Mouse (Mus musculus) bone marrow, adult 2 months (tissue): Measurements from ENCODE around the gene Gpr137. TPM values are rescaled to one million over a fixed set of nuclear protein-coding genes. Genes with fewer than 3 reads are reported as not detected.

Source experiments
- H3K27ac ChIP-seq: fragments of 200-500 bp; 2 replicates; pipeline ENCODE4 v1.5.1; 2012; ENCODE audit warnings: low read depth, mild to moderate bottlenecking, control low read depth, inconsistent platforms, low read length; ENCODE audit not compliant: control insufficient read depth, poor library complexity, insufficient read depth
- H3K4me1 ChIP-seq: fragments of 200-500 bp; 2 replicates; pipeline ENCODE4 v1.6.1; 2011; ENCODE audit warnings: low read length; ENCODE audit not compliant: control insufficient read depth, insufficient read depth
- H3K4me3 ChIP-seq: fragments of 200-500 bp; replicated peaks from 2 replicates; pipeline ENCODE3; 2011; ENCODE audit warnings: mild to moderate bottlenecking, low read depth, low read length, control low read depth; ENCODE audit not compliant: control insufficient read depth
- CTCF ChIP-seq: fragments of 200-500 bp; IDR thresholded peaks from 2 replicates; pipeline ENCODE4 v1.5.1; 2011; ENCODE audit warnings: low read length, control low read depth; ENCODE audit not compliant: control insufficient read depth, insufficient read depth
- POLR2A ChIP-seq: fragments of 200-500 bp; IDR thresholded peaks from 2 replicates; pipeline ENCODE4 v1.6.1; 2011; ENCODE audit warnings: low read depth, mild to moderate bottlenecking, control low read depth, low read length, borderline replicate concordance; ENCODE audit not compliant: control insufficient read depth
- WGBS: fragments of 180-500 bp; shearing (Covaris S2); methylation state at CpG from one replicate; pipeline ENCODE4 v1.1.7; 2018; 5-methylcytosine and 5-hydroxymethylcytosine counted together
- polyA plus RNA-seq: library from polyadenylated mRNA; stranded (reverse); fragments of >200 nt; gene quantifications from 2 replicates; pipeline ENCODE4 v1.2.4, GENCODE M21; 2011; ENCODE audit warnings: low replicate concordance; ENCODE audit not compliant: missing spikeins, insufficient read depth, insufficient read length

The Gpr137 gene
- polyA plus RNA-seq, 1 experiment, result 31.9 TPM

DNA sequence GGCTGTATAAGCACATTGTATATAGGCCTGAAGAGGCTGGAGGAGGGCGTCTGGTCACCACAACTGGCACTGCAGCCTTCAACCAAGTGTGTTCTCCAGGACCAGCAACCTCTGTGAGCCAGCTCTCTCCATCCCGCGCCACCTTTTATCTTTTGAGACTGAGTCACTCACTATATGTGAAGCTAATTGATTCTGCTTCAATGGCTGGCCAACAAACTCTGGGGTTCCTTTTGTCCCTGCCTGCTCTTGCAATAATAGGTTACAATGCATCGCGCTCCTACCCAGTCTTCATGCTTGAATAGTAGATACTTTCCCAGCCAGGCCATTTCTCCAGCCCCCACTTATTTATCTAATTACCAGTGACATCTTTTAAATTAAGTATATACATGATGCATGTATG is 41.3 kb upstream of the Gpr137 start:
- Histone ChIP-seq H3K27ac (no peak overlapping the region), H3K4me3 (no peak overlapping the region), H3K4me1 (peaks cover 3% of the 10 kb centered on the region)
- 95% methylated on average over 5 of the region's 5 CpGs for WGBS
- TF ChIP-seq POLR2A, result no peak

- H3K27ac ChIP-seq, result no peak overlapping the region
- 84% methylated on average over 4 of the region's 4 CpGs for WGBS
- no peak overlapping the region for H3K4me3 ChIP-seq
- no peak for TF ChIP-seq POLR2A
- no peak for TF ChIP-seq CTCF
- H3K4me1 ChIP-seq, result peaks cover 3% of the 10 kb centered on the region
These were observed 39.2 kb upstream of the Gpr137 start for GRCm38 (mm10) chr19:6981465-6981864.

GRCm38 (mm10) chr19:6980381-6981093 is 38.3 kb upstream of the Gpr137 start, which contains the start of gene Fkbp2:
Gene Fkbp2, minus strand, starts transcription at chr19:6980501.
- under 1% methylated on average over 38 of the region's 38 CpGs for WGBS
- peaks cover 3% of the 10 kb centered on the region; the same call in 1 of the 2 replicates for H3K4me1 ChIP-seq

GRCm38 (mm10) chr19:6979486-6980380 is 37.5 kb upstream of the Gpr137 start:
- peaks cover 3% of the 10 kb centered on the region; the same call in 1 of the 2 replicates for H3K4me1 ChIP-seq
- TF ChIP-seq POLR2A (peak; percentile 31; the same call in 1 of the 2 replicates), CTCF (peak; percentile 58)
- WGBS, result 2% methylated on average over 59 of the region's 59 CpGs

More at GRCm38 (mm10) chr19:6980381-6981093, 38.3 kb upstream of the Gpr137 start, which contains the start of gene Fkbp2:
- peak; percentile 86 for TF ChIP-seq POLR2A
- no peak for TF ChIP-seq CTCF
- peak within 1 kb of the TSS; percentile 86 for H3K4me3 ChIP-seq
- H3K27ac ChIP-seq, result peak within 1 kb of the TSS; percentile 80

GRCm38 (mm10) chr19:6979001-6979479 is 36.8 kb upstream of the Gpr137 start:
- H3K27ac ChIP-seq, result peak overlapping the region; percentile 42; the same call in 1 of the 2 replicates
- 23% methylated on average over 11 of the region's 11 CpGs for WGBS
- peak overlapping the region; percentile 73 for H3K4me3 ChIP-seq
- peaks cover 3% of the 10 kb centered on the region; the same call in 1 of the 2 replicates for H3K4me1 ChIP-seq
- TF ChIP-seq CTCF, result no peak
- TF ChIP-seq POLR2A, result no peak

More at GRCm38 (mm10) chr19:6979486-6980380, 37.5 kb upstream of the Gpr137 start:
- Histone ChIP-seq H3K27ac (peak overlapping the region; percentile 80), H3K4me3 (peak overlapping the region; percentile 73)

DNA sequence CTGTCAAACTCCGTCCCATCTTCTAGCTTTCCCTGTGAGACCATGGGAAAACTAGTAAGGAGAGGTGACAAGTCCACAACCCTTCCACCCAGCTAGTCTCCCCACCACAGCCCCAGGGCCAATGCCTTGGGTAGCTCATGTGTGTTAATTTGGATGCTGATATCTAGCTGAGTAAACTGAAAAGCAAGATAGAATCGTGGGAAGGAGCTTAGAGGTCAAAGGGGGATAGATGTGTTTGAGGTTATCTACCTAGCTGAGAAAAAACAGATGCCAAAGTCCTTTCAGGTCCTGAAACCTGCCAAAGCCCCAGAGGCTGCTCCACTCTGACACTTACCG is 36.3 kb upstream of the Gpr137 start:
- WGBS, result 57% methylated on average over 3 of the region's 3 CpGs
- TF ChIP-seq POLR2A, result no peak
- no peak for TF ChIP-seq CTCF
- Histone ChIP-seq H3K27ac (no peak overlapping the region), H3K4me3 (no peak overlapping the region), H3K4me1 (peaks cover 3% of the 10 kb centered on the region; the same call in 1 of the 2 replicates)

DNA sequence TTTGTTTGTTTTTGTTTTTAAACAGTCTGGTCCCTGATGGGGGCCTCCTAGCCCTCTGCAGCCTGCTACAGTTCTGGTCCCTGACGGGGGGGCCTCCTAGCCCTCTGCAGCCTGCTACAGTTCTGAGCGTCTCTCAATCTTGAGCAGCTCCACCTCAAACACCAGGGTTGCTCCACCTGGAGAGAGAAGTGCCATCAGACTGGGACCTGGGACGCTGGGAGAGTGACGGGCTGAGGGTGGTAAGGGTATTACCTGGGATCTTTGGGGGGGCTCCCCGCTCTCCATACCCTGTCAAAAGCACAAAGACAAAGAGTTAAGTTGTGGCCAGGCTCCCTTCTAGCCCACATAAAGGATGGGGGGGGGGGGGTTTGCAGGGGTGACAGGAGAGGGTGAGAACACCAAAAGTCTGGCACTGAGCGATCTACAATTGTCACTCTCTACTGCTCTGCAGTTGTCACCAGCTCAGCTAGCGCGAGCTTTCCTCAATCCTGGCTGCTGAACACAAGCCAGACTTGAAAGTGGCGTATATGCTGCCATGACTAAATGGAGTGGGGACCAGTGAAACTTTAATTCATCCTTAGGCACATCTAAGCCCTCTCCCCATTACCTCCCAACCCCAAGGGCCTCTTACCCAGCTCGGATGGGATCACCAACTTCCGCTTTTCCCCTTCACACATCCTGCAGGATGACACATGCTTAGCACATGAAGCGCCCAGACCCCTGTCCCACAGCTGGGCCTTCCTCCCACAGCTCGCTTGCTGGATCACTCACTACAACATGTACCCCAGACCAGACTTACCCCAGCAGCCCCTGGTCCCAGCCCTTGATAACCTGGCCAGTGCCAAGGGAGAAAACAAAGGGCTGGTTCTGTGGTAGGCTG is 35.7 kb upstream of the Gpr137 start:
- 78% methylated on average over 13 of the region's 13 CpGs for WGBS
- Histone ChIP-seq H3K4me1 (peaks cover 3% of the 10 kb centered on the region; the same call in 1 of the 2 replicates), H3K4me3 (no peak overlapping the region), H3K27ac (no peak overlapping the region)
- TF ChIP-seq CTCF, result no peak
- no peak for TF ChIP-seq POLR2A
